Mouse (Mus musculus): ENCODE data around the gene Urb1.

DNA sequence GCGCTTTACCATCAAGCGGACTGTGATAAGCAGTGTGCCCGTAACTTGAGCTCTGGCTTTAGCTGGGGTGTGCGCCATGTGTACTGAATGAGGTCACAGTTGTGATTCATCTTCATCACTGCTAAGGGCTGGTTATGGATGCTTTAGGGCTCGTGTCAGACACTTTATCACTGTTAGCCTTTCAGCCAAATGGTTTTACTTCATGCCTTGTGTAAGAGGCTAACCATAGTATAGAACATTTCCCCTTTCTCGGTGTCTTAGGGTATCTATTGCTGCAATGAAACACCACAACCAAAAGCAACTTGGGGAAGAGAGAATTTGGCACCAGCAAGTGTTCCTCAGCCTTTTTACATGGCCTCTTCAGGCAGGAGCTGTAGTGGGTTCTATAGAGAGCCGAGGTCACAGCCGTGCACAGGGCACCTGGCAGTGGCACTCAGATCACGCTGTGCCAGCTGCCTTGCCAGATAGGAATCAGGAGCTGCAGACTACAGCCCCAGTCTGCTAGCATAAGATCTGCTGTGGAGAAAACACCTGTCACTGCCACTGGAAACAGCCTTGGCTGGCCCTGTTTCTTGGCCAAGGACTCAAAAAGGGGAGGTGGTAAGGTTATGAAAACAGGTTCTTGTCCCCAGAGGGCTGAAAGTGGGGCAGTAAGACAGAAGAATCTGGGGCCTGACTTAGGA is 44.9 kb downstream of the Urb1 start:
- TF ChIP-seq POLR2A (IDR thresholded peaks at IDR 0.05; ENCODE audit: extremely low read depth, insufficient read depth, low read length) (no peak), CTCF (IDR thresholded peaks at IDR 0.05; ENCODE audit: extremely low read depth, insufficient read depth, low read length) (no peak)

Data from cortical plate, adult 2 months (tissue).